Mouse (Mus musculus) ES-Bruce4 (cell line): ENCODE results near the gene Rapgef5. TPM values are rescaled to one million over a fixed set of nuclear protein-coding genes. Genes with fewer than 3 reads are reported as not detected.

ENCODE experiments used
- H3K27ac ChIP-seq: 2 replicates; pipeline ENCODE4 v1.5.1; 2012; ENCODE audit warnings: low read length, inconsistent platforms; ENCODE audit not compliant: insufficient read depth
- H3K27me3 ChIP-seq: 2 replicates; pipeline ENCODE4 v1.6.1; 2012; ENCODE audit warnings: mild to moderate bottlenecking, low read length, inconsistent platforms; ENCODE audit not compliant: control insufficient read depth, poor library complexity, insufficient read depth, severe bottlenecking
- H3K36me3 ChIP-seq: 2 replicates; pipeline ENCODE4 v1.6.1; 2012; ENCODE audit warnings: inconsistent platforms, mild to moderate bottlenecking, low read length, moderate library complexity; ENCODE audit not compliant: control insufficient read depth, poor library complexity, insufficient read depth, severe bottlenecking
- H3K4me1 ChIP-seq: one replicate; pipeline ENCODE4 v1.8.1; 2011; ENCODE audit warnings: low read length; ENCODE audit not compliant: control insufficient read depth, insufficient read depth
- H3K4me3 ChIP-seq: 2 replicates; pipeline ENCODE4 v1.5.1; 2011; ENCODE audit warnings: low read depth, mild to moderate bottlenecking, low read length
- H3K9ac ChIP-seq: 2 replicates; pipeline ENCODE4 v1.6.1; 2012; ENCODE audit warnings: low read depth, mild to moderate bottlenecking, inconsistent platforms; ENCODE audit not compliant: poor library complexity, severe bottlenecking
- H3K9me3 ChIP-seq: replicated peaks from 2 replicates; pipeline ENCODE4 v1.6.1; 2012; ENCODE audit warnings: mild to moderate bottlenecking, low read length, inconsistent platforms; ENCODE audit not compliant: control insufficient read depth, poor library complexity, insufficient read depth, severe bottlenecking
- CTCF ChIP-seq: IDR thresholded peaks from one replicate; pipeline ENCODE4 v1.8.1; 2011; ENCODE audit warnings: low read depth, low read length
- EP300 ChIP-seq: IDR thresholded peaks from 2 replicates; pipeline ENCODE4 v1.6.1; 2011; ENCODE audit warnings: low read depth, low read length; ENCODE audit not compliant: insufficient read depth
- POLR2A ChIP-seq: IDR thresholded peaks from one replicate; pipeline ENCODE4 v1.8.1; 2011; ENCODE audit warnings: low read length; ENCODE audit not compliant: insufficient read depth
- polyA plus RNA-seq: library from polyadenylated mRNA; stranded (reverse); fragments of >200 nt; gene quantifications from 2 replicates; pipeline ENCODE4 v1.2.4, GENCODE M21; 2011; ENCODE audit warnings: low read depth; ENCODE audit not compliant: missing spikeins, insufficient read depth, insufficient read length

Gene Rapgef5
- polyA plus RNA-seq, 1 experiment = 23.8 TPM

- H3K4me3 ChIP-seq = no peak overlapping the region
- TF ChIP-seq POLR2A (no peak), CTCF (no peak), EP300 (no peak)
- peak overlapping the region; percentile 63 for H3K27ac ChIP-seq
- no peaks in the 10 kb centered on the region for H3K27me3 ChIP-seq
- peaks cover 12% of the 10 kb centered on the region for H3K4me1 ChIP-seq
- H3K36me3 ChIP-seq = no peaks in the 10 kb centered on the region
- H3K9ac ChIP-seq = no peak overlapping the region
- no peaks in the 10 kb centered on the region for H3K9me3 ChIP-seq
Observed at GRCm38 (mm10) chr12:117683377-117683776, 167.1 kb downstream of the Rapgef5 start.

- Histone ChIP-seq H3K4me3 (no peak overlapping the region), H3K27ac (peak overlapping the region; percentile 99)
Observed at GRCm38 (mm10) chr12:117683984-117684383, 167.7 kb downstream of the Rapgef5 start.

DNA sequence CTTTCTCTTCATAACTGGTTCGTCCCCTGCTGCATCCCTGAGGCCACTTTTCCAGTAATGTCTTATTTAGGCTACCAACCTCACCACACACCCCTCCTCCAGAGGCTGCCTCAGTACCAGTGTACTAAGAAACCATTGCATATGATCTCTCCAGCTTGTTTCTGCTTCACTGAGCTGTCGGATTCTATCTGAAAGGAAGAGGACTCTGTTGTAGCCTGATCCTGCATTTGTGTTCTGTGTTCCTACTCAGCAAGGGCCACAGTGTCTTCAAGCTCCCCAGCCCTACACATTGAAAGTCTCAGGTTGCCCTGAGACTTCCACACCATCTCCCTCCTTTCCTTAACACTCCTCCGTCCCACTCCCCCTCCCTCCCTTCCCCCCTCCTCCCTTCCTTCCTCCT, 168.5 kb downstream of the Rapgef5 start:
- no peak for TF ChIP-seq EP300
- no peak for TF ChIP-seq POLR2A
- no peak for TF ChIP-seq CTCF
- Histone ChIP-seq H3K9me3 (no peaks in the 10 kb centered on the region), H3K9ac (0 out of 2 replicates have a peak overlapping the region, but pooled peaks have one; percentile 2), H3K27me3 (no peaks in the 10 kb centered on the region), H3K27ac (peak overlapping the region; percentile 99), H3K4me3 (no peak overlapping the region), H3K4me1 (peaks cover 12% of the 10 kb centered on the region), H3K36me3 (no peaks in the 10 kb centered on the region)

More at GRCm38 (mm10) chr12:117683984-117684383, 167.7 kb downstream of the Rapgef5 start:
- TF ChIP-seq EP300 (peak; percentile 90), CTCF (no peak)
- Histone ChIP-seq H3K36me3 (no peaks in the 10 kb centered on the region), H3K27me3 (no peaks in the 10 kb centered on the region), H3K9me3 (no peaks in the 10 kb centered on the region), H3K4me1 (peaks cover 12% of the 10 kb centered on the region), H3K9ac (no peak overlapping the region)

DNA sequence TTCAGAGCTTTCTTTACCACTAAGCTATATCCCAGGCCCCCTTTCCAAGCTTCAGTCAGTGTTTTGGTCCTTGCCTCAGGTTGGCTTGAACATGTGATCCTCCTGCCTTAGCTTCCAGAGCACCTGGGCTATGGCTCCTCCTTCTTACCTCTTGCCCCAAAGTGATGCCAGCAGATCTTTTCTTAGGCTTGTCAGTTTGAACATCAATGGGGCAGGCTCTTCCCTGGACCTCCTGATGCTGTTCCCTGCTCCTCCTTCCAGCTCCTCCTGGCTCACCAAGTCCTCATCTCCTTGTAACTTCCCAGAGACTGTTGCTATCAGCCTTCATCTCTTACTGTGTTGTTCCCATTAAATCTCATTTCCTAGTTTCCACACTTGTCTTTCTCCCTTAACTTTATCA, 169.1 kb downstream of the Rapgef5 start:
- no peak overlapping the region for H3K27ac ChIP-seq
- no peak overlapping the region for H3K4me3 ChIP-seq
- H3K4me1 ChIP-seq = peaks cover 11% of the 10 kb centered on the region
- no peak overlapping the region for H3K9ac ChIP-seq
- no peaks in the 10 kb centered on the region for H3K27me3 ChIP-seq
- no peaks in the 10 kb centered on the region for H3K9me3 ChIP-seq
- no peaks in the 10 kb centered on the region for H3K36me3 ChIP-seq
- no peak for TF ChIP-seq EP300
- no peak for TF ChIP-seq CTCF
- no peak for TF ChIP-seq POLR2A

DNA sequence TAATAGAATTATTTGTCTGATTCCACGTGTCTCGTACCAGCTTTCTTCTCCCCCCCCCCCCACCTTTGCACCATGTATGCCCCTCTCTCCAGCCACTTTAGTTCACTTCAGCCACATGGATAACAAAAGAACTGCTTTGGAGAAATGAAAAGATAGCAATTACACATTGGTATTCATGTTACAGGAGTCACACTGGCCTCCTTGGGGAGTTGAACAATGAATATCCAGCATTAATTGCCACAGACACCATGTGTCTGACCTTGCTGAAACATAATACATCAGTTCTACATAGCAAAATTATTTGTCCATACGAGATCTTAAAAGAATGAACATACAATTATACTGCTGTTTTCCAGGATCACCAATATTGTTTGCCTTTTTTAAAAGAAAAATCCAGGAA, 170.5 kb downstream of the Rapgef5 start:
- no peaks in the 10 kb centered on the region for H3K9me3 ChIP-seq
- H3K27me3 ChIP-seq = no peaks in the 10 kb centered on the region; the same call in 1 of the 2 replicates
- no peak overlapping the region for H3K4me3 ChIP-seq
- H3K27ac ChIP-seq = no peak overlapping the region
- no peaks in the 10 kb centered on the region for H3K36me3 ChIP-seq
- TF ChIP-seq EP300 (no peak), POLR2A (no peak), CTCF (no peak)
- no peak overlapping the region for H3K9ac ChIP-seq
- H3K4me1 ChIP-seq = peaks cover 10% of the 10 kb centered on the region

DNA sequence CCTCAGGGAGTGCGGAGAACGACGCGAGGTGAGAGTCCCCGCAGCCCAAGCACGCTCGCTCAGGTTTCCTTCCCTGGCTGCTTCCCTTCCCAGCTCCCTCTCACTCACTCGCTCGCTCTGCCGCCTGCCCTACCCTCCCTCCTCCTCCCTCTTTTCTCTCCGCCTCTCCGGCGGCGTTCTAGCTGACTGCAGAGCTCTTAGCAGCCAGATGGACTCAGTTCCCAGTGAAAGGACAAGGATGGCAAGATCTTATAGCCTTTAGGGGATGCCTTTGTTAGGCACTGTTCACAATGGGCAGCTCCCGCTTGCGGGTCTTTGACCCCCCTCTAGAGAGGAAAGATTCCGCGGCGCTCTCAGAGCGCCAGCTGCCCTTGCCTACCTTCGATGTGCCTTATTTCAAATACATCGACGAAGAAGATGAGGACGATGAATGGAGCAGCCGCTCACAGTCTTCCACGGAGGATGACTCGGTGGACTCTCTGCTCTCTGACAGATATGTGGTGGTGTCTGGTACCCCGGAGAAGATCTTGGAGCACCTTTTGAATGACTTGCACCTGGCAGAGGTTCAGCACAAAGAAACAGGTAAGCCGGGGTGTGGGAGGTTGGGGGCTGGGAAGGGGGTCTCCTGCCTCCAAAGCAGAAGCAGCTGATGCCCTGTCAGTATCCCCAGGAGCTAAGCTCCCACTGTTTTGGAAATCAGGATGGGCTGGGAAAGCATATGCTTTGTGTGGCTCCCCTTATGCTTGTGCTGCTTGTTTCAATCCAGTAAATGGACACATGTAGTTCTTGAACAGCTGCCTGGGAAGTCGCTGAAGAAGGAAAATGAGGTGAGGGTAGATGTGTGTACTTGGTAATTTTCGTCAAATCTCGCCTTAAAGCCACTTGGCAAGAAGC, 172.6 kb downstream of the Rapgef5 start:
- Histone ChIP-seq H3K4me1 (peaks cover 2% of the 10 kb centered on the region), H3K27me3 (no peaks in the 10 kb centered on the region; the same call in 1 of the 2 replicates), H3K9ac (no peak overlapping the region), H3K9me3 (no peaks in the 10 kb centered on the region), H3K4me3 (peak overlapping the region; percentile 26), H3K36me3 (no peaks in the 10 kb centered on the region), H3K27ac (no peak overlapping the region)
- TF ChIP-seq CTCF (no peak), EP300 (peak; percentile 73; the same call in 1 of the 2 replicates)
